Mouse (Mus musculus) embryonic facial prominence, embryonic 11.5 days (tissue): ENCODE measurements around the gene Hirip3. TPM values are rescaled to one million over a fixed set of nuclear protein-coding genes. Genes with fewer than 3 reads are reported as not detected.

ENCODE experiments used
- ATAC-seq: fragments of 200-750 bp; cut with Nextera tagmentation; replicated peaks from 2 replicates; pipeline ENCODE4 v1.8.0; 2017; ENCODE audit warnings: low read depth; ENCODE audit not compliant: insufficient number of reproducible peaks, low FRiP score, low TSS enrichment
- DNase-seq: peaks from one replicate; pipeline ENCODE4 v3.0.0-alpha.2; 2015; ENCODE audit warnings: low spot score
- H3K27ac ChIP-seq: fragments of 300-500 bp; sonication (generic); replicated peaks from 2 replicates; pipeline ENCODE4 v1.5.1; 2014; ENCODE audit warnings: mild to moderate bottlenecking, low read depth, low read length, control low read depth
- H3K27me3 ChIP-seq: fragments of 300-500 bp; sonication (generic); 2 replicates; pipeline ENCODE4 v1.6.1; 2014; ENCODE audit warnings: mild to moderate bottlenecking, low read length, moderate library complexity, mixed read lengths; ENCODE audit not compliant: control insufficient read depth, insufficient read depth
- H3K36me3 ChIP-seq: fragments of 300-500 bp; sonication (generic); replicated peaks from 2 replicates; pipeline ENCODE4 v1.6.1; 2014; ENCODE audit warnings: low read depth, mild to moderate bottlenecking, low read length, moderate library complexity, mixed read lengths; ENCODE audit not compliant: control insufficient read depth, insufficient read depth
- H3K4me1 ChIP-seq: fragments of 300-500 bp; sonication (generic); 2 replicates; pipeline ENCODE4 v1.6.1; 2014; ENCODE audit warnings: low read length, mixed read lengths; ENCODE audit not compliant: control insufficient read depth, insufficient read depth
- H3K4me2 ChIP-seq: fragments of 300-500 bp; sonication (generic); 2 replicates; pipeline ENCODE4 v1.6.1; 2014; ENCODE audit warnings: low read depth, mild to moderate bottlenecking, control low read depth, low read length, moderate library complexity
- H3K4me3 ChIP-seq: fragments of 300-500 bp; sonication (generic); 2 replicates; pipeline ENCODE4 v1.5.1; 2014; ENCODE audit warnings: low read depth, low read length, control low read depth
- H3K9ac ChIP-seq: fragments of 300-500 bp; sonication (generic); replicated peaks from 2 replicates; pipeline ENCODE4 v1.6.1; 2014; ENCODE audit warnings: mild to moderate bottlenecking, control low read depth, low read length
- H3K9me3 ChIP-seq: fragments of 300-500 bp; sonication (generic); replicated peaks from 2 replicates; pipeline ENCODE4 v1.6.1; 2016; ENCODE audit warnings: mild to moderate bottlenecking, low read length, inconsistent platforms, mixed read lengths; ENCODE audit not compliant: control insufficient read depth
- WGBS: fragments of 180-500 bp; shearing (Covaris S2); extraction: QIAGEN DNeasy Blood & Tissue Kit; methylation state at CpG from one replicate; pipeline ENCODE4 v1.1.7; 2014; 5-methylcytosine and 5-hydroxymethylcytosine counted together
- polyA plus RNA-seq: library from polyadenylated mRNA; unstranded; fragments of >200 nt; fragmentation: Nextera tagmentation; extraction: Ambion mirVana; gene quantifications from 2 replicates; pipeline ENCODE4 v1.2.1, GENCODE M21; 2014

Gene Hirip3
- polyA plus RNA-seq, 1 experiment from 2014 or later: 18.8 TPM

DNA sequence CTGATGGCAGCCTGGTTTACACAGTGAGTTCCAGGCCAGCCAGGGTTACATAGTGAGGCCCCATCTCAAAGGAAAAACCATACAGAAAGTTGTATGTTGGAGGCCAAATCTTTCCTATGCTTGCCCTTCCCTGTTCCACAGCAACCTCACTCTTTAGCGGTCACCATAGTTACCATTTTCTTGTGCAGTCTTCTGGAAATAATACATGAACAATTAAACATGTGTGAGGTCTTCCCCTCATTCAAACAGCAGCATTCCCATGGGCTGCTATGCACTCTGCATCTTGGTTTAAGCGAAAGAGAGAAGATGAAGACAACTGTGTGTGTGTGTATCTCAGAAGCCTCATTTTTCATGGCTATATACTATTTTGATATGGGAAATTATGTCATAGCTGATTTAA lies 16.3 kb upstream of the Hirip3 start:
- H3K27ac ChIP-seq: no peak overlapping the region
- H3K36me3 ChIP-seq: no peaks in the 10 kb centered on the region
- H3K4me1 ChIP-seq: peaks cover 3% of the 10 kb centered on the region; the same call in 1 of the 2 replicates
- no peaks in the 10 kb centered on the region for H3K9me3 ChIP-seq
- WGBS: 87% methylated on average over 2 of the region's 2 CpGs
- H3K27me3 ChIP-seq: peaks cover 24% of the 10 kb centered on the region
- no peak overlapping the region for H3K9ac ChIP-seq
- DNase-seq (no peak), ATAC-seq (no peak)
- no peak overlapping the region for H3K4me2 ChIP-seq
- no peak overlapping the region for H3K4me3 ChIP-seq

DNA sequence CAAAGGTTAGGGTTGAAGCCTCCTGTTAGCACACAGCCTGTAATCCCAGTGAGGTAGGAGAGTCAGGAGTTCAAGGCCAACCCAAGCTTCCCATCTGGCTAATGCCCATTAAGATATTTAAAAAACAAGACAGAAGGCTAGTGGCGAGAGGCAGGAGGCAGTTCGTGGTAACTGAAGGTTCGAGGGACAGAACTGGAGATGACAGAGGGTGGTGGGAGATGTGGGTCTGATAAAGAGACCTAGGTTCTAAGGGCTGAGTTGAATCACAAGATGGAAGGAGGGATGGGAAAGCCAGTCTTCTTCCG lies 14.7 kb upstream of the Hirip3 start, which contains the start of gene Doc2a:
TSS of gene Doc2a (plus strand) at position 301 of the 305 bp plus-strand sequence.
- 21% methylated on average over 4 of the region's 4 CpGs for WGBS
- Histone ChIP-seq H3K27me3 (peaks cover 24% of the 10 kb centered on the region), H3K4me2 (peak within 1 kb of the TSS; percentile 100), H3K9ac (peak within 1 kb of the TSS; percentile 68), H3K4me1 (peaks cover 3% of the 10 kb centered on the region; the same call in 1 of the 2 replicates), H3K9me3 (no peaks in the 10 kb centered on the region), H3K27ac (no peak within 1 kb of the TSS), H3K4me3 (peak within 1 kb of the TSS; percentile 58), H3K36me3 (peaks cover 2% of the 10 kb centered on the region; the same call in 1 of the 2 replicates)
- ATAC-seq (no peak), DNase-seq (no peak)

DNA sequence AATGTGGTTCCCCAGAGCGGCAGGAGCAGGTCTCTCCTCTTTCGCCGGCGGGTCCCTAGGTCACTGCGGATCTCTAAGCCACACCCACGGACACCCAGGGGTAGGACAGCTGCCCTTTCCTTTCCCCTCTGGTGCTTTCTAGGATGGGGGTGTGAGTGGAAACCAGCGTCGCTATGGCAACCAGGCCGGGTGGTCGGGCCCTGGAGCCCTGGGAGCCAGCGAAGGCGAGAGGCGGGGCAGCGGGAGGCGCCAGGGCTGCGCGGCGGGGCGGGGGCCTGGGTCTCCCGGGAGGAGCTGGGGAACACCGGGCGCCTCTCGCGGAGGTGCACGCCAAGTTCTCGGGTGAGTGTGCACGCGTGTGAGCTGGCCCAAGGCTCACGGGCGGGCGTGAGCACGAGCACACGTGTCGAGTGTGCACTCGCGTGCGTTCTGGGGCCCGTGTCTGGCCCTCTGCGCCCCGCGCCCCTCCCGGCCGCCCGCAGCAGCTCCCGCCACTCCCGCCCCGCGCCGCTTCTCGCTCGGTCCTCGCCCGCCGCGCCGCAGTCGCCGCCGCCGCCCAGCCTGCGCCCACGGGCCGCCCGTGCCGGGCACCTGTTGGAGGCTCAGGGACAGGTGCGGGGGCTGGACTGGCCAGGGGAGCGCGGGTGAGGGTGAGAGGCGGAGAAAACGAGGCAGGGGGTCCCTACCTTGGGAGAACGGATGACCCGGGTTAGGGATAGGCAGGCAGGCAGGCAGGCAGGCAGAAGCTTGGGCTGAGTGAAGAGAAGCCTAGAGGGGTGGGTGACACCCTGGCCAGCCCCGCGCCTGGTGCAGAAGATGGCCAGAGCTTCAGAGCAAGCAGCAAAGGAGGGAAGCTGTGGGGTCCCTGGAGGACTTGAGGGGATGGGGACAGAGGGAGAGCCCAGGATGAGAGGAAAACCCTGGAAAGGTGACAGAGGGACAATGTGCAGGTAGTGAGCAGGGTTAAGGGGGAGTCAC lies 14.1 kb upstream of the Hirip3 start:
- peak overlapping the region; percentile 100 for H3K4me2 ChIP-seq
- peak overlapping the region; percentile 68 for H3K9ac ChIP-seq
- H3K27ac ChIP-seq: no peak overlapping the region
- peak overlapping the region; percentile 58 for H3K4me3 ChIP-seq
- ATAC-seq: peak; percentile 45; the same call in 1 of the 2 replicates
- no peaks in the 10 kb centered on the region for H3K9me3 ChIP-seq
- peak; percentile 72 for DNase-seq
- H3K27me3 ChIP-seq: peaks cover 24% of the 10 kb centered on the region
- WGBS: under 1% methylated on average over 68 of the region's 74 CpGs
- peaks cover 2% of the 10 kb centered on the region; the same call in 1 of the 2 replicates for H3K36me3 ChIP-seq
- H3K4me1 ChIP-seq: peaks cover 3% of the 10 kb centered on the region; the same call in 1 of the 2 replicates

DNA sequence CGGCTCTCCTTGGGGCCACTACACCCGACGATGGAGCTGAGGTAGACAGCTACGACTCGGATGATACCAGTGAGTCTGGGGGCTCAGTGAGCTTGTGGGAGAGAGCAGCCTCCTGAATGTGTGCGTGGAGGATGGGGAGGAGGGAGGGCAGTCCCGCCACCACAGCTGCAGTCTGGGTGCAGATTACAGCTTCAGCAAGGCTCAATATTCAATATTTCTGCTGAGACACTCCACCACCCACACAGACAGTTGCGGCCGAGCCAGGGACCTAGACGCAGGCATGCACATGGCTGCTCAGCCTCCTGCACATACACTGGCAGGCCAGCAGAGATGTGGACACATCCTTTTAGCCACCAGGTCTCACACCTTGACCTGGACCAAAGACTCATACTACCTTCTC lies 13.0 kb upstream of the Hirip3 start:
- Histone ChIP-seq H3K36me3 (peaks cover 2% of the 10 kb centered on the region; the same call in 1 of the 2 replicates), H3K27ac (no peak overlapping the region), H3K27me3 (peaks cover 24% of the 10 kb centered on the region), H3K4me2 (peak overlapping the region; percentile 100), H3K9me3 (no peaks in the 10 kb centered on the region), H3K4me3 (peak overlapping the region; percentile 58; the same call in 1 of the 2 replicates), H3K9ac (0 out of 2 replicates have a peak overlapping the region, but pooled peaks have one; percentile 25), H3K4me1 (peaks cover 3% of the 10 kb centered on the region; the same call in 1 of the 2 replicates)
- ATAC-seq (0 out of 2 replicates have a peak, but pooled peaks have one; percentile 12), DNase-seq (no peak)
- 28% methylated on average over 10 of the region's 10 CpGs for WGBS

DNA sequence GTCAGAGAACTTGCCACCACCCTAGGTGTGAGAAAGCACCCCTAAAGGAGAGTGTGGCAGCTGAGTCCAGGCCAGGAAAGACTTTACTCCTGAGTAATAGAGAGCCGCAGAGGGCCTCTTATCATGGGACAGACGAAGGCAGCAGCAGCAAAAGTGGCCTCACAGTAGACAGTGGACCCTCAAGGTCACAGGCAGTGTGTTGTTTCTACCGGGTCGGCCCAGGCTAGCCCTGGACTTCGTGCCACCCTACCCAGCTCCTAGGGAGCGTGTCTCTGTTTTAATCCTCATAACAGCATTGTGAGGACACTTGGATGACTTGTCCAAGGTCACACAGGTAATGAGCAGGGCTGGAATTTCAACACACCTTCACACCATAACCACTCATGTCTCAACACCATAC lies 11.6 kb upstream of the Hirip3 start:
- 85% methylated on average over 6 of the region's 6 CpGs for WGBS
- peaks cover 2% of the 10 kb centered on the region; the same call in 1 of the 2 replicates for H3K36me3 ChIP-seq
- no peak overlapping the region for H3K9ac ChIP-seq
- H3K4me3 ChIP-seq: no peak overlapping the region
- DNase-seq: no peak
- H3K4me1 ChIP-seq: peaks cover 3% of the 10 kb centered on the region; the same call in 1 of the 2 replicates
- no peak for ATAC-seq
- no peaks in the 10 kb centered on the region for H3K9me3 ChIP-seq
- H3K4me2 ChIP-seq: no peak overlapping the region
- no peak overlapping the region for H3K27ac ChIP-seq
- H3K27me3 ChIP-seq: peaks cover 24% of the 10 kb centered on the region

DNA sequence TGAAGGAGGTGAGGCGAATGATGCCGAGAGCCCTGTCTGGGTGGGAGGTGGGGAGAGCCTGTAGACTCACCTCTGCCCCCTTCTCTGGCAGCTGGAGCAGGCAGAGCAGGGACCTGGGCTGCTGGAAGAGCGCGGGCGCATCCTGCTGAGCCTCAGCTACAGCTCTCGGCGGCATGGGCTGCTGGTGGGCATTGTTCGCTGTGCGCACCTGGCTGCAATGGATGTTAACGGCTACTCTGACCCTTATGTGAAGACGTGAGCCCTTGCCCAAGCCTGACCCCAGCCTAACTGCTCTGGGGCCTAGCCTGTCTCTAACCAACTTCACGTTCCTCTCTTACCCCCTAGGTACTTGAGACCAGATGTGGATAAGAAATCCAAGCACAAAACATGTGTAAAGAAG lies 10.6 kb upstream of the Hirip3 start:
- Histone ChIP-seq H3K36me3 (peaks cover 2% of the 10 kb centered on the region; the same call in 1 of the 2 replicates), H3K27me3 (peaks cover 24% of the 10 kb centered on the region), H3K4me2 (no peak overlapping the region), H3K9ac (peak overlapping the region; percentile 13; the same call in 1 of the 2 replicates), H3K4me3 (no peak overlapping the region), H3K27ac (no peak overlapping the region), H3K9me3 (no peaks in the 10 kb centered on the region), H3K4me1 (peaks cover 3% of the 10 kb centered on the region; the same call in 1 of the 2 replicates)
- ATAC-seq (no peak), DNase-seq (no peak)
- 30% methylated on average over 12 of the region's 12 CpGs for WGBS

DNA sequence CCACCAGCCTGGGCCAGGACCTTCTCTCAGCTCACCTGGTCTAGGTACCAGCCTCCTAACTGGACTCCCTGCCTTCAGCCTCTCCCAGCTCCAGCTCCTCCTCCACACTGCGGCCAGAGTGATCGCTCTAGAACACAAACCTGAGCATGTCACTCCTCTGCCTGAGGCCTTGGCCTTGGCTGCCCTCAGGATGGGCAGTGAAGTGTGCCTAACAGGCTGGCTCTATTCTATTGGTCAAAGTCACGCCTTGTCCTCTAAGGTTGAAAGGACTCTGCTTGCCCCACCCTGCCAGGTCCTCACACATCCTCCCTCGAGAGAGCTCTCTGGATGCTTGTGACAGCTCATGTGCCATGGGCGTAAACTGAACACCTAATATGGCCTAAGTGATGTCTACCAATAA lies 8.3 kb upstream of the Hirip3 start:
- Histone ChIP-seq H3K4me2 (no peak overlapping the region), H3K4me1 (peaks cover 2% of the 10 kb centered on the region; the same call in 1 of the 2 replicates), H3K4me3 (no peak overlapping the region), H3K27ac (no peak overlapping the region), H3K27me3 (peaks cover 16% of the 10 kb centered on the region), H3K36me3 (peaks cover 2% of the 10 kb centered on the region), H3K9me3 (no peaks in the 10 kb centered on the region), H3K9ac (no peak overlapping the region)
- WGBS: 91% methylated on average over 5 of the region's 5 CpGs
- no peak for DNase-seq
- ATAC-seq: no peak

DNA sequence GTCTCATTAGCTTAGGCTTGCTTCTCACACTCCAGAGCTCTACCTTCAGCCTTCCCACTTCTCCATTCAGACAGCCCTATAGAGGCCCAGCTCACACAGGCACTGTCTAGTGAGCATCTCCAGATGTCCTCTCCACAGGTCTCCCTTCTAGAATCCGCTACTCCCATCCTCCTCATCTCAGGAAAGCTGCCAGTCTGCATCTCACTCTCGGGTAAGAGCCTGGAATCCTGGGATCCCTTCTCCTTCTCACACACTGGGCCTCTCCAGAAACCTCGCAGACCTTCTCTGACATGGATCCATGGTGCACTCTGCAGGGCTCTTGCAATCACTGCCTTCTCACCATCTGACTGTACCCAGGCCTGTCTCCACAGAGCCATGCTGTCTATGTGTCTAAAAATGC lies 6.1 kb upstream of the Hirip3 start:
- DNase-seq: no peak
- H3K9me3 ChIP-seq: no peaks in the 10 kb centered on the region
- no peak overlapping the region for H3K27ac ChIP-seq
- ATAC-seq: no peak
- no peak overlapping the region for H3K9ac ChIP-seq
- peaks cover 2% of the 10 kb centered on the region for H3K36me3 ChIP-seq
- H3K4me3 ChIP-seq: no peak overlapping the region
- H3K27me3 ChIP-seq: no peaks in the 10 kb centered on the region
- no peak overlapping the region for H3K4me2 ChIP-seq
- WGBS: 88% methylated on average over 3 of the region's 3 CpGs
- no peaks in the 10 kb centered on the region for H3K4me1 ChIP-seq
